Mouse (Mus musculus) spleen, adult 2 months (tissue): ENCODE results near the gene Gpr162.

ENCODE experiments used
- CTCF ChIP-seq: fragments of 200-500 bp; IDR thresholded peaks from 2 replicates; pipeline ENCODE4 v1.5.1; 2011; ENCODE audit warnings: mild to moderate bottlenecking, inconsistent platforms; ENCODE audit not compliant: insufficient read depth, insufficient read length, insufficient replicate concordance; ENCODE audit errors: extremely low read depth
- POLR2A ChIP-seq: fragments of 200-500 bp; IDR thresholded peaks from 2 replicates; pipeline ENCODE4 v1.6.1; 2011; ENCODE audit warnings: low read depth, low read length, inconsistent platforms

- no peak for TF ChIP-seq CTCF
- no peak for TF ChIP-seq POLR2A
Measured at GRCm38 (mm10) chr6:124887986-124888385, 24.2 kb upstream of the Gpr162 start, which contains the start of gene Cd4.
